Mouse (Mus musculus): ENCODE results near the gene Ier2. TPM values are rescaled to one million over a fixed set of nuclear protein-coding genes. Genes with fewer than 3 reads are reported as not detected.
"Not testable (repeated sequence)": the region's sequence is repeated elsewhere in the genome, so short reads cannot be mapped to it uniquely, and the experiment has no call there.

Gene Ier2
- total RNA-seq, 2 experiments from 2014 or later = 20.7 to 24.6 TPM

DNA sequence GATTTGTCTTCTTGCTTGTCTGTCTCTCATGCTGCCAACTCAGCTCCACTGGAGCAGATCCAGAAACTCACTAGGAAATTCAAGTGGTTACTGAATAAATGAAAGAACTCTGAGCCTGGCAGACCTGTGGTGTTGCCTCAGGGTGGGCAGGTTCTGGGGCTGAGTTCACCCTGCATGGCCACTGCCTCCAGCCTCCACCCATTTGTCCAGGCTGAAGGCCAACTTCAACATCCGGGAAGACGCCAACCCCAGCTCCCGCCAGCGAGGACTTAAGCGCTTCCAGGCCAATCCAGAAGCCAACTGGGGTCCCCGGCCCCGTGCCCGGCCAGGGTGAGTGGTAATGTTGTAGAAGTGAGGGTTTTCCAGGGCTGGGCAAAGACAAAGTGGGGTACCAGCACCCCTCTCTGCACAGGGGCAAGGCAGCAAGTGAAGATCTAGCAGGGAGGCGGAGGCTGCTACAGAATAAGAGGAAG is 36.3 kb upstream of the Ier2 start:
- no peak for DNase-seq (ENCODE audit: low spot score in 2 of 2)

DNA sequence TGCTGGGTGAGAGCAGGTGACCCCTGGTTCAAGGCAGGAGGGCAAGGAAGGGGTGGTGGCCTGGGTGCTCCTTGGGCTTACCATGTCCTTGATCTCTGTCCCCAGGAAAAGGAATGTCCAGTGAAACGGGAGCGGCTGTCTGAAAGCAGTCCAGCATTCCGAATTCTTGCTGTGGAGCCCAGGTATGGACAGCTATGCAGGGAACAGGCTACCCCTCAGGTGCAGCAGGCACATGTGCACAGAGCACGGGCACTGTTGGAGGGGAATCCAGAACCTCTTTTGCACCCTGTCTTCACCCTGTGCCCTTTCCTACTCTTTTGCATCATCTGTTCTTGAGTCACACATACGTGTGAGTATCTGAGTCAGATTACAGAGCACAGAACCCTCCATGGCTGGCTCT is 35.6 kb upstream of the Ier2 start:
- DNase-seq (ENCODE audit: low spot score in 2 of 2) = no peak

DNA sequence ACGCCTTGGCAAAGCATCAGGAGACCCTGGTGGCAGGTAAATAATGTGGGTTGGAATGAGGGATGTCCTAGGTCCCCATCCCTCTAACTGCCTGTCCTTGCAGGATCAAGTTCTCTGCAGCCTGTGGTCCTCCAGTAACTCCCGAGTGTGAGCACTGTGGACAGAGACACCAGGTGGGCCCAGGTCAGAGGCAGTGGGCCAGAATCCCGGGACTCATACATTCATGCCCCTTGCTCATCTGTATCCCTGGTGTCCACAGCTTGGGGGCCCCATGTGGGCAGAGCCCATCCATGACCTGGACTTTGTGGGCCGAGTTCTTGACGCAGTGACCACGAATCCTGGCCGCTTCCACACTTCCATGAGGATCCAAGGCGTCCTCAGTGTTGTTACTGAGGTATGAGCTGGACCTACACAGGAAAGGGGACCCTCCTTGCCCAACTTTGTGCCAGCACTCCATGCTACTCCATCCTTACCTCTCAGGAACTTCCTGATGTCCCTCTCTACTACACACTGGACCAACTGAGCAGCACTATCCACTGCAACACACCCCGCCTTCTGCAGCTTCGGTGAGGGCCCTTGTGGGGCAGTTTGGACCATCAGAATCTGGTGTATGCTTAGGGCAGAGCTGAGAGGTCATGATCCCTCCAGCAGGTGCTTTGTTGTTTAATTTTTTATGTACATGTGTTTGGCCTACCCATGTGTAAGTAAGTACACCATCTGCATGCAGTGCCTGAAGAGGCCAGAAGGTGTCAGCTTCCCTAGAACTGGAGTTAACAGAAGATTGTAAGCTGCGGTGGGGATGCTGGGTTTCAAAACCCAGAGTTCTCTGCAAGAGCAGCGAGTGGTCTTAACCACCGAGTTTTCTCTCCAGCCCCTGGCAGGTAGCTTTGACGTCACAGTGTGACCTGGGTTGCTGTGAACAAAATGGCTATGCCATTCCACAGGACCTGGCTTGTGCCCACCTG is 34.8 kb upstream of the Ier2 start:
- DNase-seq (ENCODE audit: low spot score in 2 of 2) = no peak

DNA sequence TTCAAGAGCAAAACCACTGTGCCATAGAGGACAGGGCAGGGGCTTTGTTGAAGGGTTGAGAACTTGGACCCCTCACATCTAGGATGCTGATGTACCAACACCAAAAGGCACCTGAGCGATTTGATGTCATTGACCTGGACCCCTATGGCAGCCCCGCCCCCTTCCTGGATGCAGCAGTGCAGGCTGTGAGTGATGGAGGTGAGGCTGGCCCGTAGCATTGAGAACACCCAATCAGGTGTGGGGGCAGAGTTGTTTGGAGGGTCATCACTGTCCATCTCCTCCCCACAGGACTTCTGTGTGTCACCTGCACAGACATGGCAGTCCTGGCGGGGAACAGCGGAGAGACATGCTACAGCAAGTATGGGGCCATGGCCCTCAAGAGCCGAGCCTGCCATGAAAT is 32.5 kb upstream of the Ier2 start:
- DNase-seq (ENCODE audit: low spot score in 2 of 2) = no peak

DNA sequence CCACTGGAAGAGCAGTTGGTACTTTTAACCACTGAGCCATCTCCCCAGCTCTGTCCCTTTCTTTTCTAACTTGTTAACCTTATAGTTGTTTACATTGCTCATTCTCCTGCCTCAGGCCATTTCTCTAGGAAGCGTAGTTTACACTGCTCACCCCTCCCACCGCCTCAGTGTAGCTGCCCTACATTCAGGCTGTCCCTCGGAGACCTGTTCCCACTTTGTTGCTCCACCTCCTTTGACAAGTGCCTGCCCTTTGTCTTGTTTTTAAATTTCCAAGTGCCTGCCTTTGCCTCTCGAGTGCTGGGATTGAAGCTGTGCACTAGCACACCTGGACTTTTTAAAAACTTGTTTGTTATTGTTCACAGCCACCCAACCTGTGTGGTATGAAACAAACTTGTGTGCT is 30.7 kb upstream of the Ier2 start:
- no peak for DNase-seq (ENCODE audit: low spot score in 2 of 2)

DNA sequence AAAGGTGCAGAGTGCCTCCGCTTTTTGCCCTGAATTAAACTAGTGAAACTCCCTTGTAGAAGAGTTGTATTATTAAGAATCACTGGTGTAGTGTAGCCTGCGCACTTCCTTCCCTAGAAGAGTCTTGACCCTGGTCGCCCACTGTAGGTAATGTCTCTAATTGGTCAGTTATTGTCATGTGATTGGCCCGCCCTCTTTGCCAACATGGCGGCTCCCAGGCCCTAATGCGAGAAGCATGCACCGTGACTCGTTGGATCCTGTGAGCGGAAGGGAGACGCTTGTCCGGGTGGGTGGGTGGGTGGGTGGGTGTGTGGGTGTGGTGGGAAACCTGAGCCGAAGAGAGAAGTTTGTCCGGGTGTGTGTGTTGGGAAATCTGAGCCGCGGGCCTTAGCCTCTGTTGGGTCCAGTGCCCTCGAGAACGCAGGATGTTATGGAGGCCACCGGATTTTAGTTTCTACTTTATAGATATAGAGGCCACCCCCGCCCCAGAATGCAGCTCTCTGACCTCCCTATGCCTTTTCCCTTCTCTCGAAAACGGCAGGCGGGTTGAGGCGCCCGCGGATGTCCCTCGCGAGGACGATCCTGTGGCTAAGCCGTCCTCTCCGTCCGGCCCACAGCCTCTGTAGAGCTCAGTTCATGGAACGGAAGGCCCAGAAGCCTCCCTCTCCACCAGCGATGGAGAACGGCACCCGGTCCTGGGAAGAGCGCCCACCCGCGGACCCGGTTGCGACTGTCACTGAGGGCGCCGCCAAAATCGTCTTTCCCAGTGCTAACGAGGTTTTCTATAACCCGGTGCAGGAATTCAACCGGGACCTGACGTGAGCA is 26.7 kb upstream of the Ier2 start:
- peak; percentile 85 to 92 for DNase-seq (ENCODE audit: low spot score in 2 of 2)

DNA sequence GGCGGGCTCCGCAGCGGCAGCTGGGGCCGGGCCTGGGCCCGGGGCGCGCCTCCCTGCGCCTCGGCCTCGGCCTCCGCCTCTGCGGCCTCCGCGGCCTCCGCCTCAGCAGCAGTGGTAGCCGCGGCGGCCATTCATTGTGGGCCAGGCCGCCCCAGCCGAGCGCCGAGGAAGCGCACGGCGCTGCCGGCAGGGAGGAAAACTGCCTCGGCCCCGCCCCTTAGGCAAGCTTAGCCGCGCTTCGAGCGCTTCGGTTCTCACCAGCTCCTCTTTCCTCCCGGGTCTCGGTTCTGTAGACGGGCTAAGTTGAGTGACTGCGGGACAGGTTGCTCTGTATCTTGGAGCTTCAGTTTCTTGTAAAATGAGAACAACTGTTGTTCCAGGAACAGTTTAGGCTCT is 25.1 kb upstream of the Ier2 start, which contains the start of gene Nacc1:
Gene Nacc1, minus strand, starts transcription at position 158 of the 396 bp plus-strand sequence.
- DNase-seq (ENCODE audit: low spot score in 2 of 2) = peak; percentile 81 to 88

DNA sequence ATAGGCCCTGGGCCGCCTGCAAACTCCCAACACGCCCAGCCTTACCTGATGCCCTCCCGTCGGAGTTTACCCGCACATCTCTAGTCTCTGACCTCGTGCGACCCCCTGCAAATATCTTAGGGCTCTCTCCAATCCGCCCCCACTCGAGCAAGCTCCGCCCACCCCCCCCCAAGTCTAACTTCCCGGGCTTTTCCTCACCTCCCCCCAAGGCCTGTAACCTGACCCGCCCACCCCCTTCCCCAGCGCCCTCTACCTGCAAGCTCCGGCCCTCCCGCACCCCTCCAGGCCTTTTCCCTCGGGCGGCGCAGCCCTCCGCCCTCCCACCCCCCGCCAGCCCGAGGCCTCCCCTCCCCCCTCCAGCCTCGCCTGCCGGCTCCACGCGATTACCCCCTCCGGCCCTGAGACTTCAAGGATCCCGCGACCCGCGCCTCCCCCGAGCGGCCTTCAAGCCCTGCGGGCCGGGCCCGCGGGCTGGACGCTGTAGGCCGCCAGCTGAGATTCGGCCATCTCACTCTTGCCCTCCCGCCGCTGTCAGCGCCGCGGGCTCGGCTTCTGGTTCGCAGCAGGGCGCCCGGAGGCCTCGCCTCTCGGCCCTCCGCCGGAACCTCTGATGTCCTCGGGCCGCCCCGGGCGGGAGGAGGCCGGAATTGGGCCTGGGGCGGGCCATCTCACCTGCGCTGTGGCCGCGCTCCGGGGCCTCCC is 24.5 kb upstream of the Ier2 start:
- DNase-seq (ENCODE audit: low spot score in 2 of 2) = no peak

DNA sequence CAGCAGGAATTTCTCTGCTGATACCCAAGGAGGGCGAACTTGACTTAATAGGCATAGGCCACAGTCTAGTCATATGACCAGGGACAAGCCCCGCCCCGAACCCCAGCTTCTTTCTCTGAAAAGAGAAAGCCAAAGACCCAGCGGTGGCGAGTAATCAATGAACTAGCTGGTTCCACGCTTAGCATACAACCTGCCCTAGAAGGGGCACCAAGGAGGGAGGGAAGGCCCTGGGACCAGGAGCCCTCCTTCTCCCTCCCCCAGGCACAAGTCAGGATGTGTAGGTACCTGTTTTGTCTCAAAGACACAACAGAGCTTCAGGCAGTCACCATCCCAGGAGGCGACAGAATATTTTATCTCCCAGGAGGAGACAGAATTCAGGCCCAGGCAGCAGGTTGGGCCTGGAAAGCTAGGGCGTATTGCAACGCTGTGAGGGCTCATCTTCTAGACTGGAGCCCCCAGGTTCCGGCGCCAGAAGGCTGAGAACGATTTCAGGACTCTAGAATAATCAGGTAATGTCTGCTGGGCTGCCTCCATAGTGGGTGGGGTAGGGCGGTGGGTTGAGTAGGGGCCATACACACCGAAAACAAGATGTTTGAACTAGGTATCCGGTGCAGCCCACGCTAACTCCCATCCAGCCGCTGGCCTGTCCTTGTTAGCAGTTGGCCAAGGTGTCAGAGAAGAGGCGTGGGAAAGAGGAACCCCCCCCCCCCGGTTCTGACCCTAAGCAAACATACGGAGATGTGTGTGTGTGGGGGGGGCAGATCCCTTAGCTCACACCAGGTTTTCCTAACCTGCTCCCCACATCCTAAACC is 23.7 kb upstream of the Ier2 start, which contains the start of gene Trmt1:
Gene Trmt1, plus strand, starts transcription at position 117 of the 812 bp plus-strand sequence.
- DNase-seq (ENCODE audit: low spot score in 2 of 2) = peak in 1 of 2 experiments; percentile 35

DNA sequence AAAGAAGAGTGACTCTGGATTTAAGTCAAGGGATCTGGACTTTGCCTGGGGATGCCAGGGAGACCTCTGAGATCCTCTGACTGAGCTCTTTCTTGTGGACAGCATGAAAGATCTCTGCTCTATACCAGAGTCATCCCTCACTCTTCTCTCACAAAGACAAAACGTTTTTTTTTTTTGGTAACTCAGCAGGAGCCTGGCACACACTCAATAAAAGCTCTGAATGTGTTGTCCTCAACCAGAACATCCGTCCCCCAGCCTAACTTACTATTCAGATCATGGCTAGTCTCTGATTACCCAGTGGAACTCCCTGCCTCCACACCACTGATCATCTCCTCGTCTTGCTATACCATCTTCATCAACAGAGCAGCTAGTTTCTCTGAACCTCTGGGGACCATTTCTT is 21.9 kb upstream of the Ier2 start:
- no peak for DNase-seq (ENCODE audit: low spot score in 2 of 2)

DNA sequence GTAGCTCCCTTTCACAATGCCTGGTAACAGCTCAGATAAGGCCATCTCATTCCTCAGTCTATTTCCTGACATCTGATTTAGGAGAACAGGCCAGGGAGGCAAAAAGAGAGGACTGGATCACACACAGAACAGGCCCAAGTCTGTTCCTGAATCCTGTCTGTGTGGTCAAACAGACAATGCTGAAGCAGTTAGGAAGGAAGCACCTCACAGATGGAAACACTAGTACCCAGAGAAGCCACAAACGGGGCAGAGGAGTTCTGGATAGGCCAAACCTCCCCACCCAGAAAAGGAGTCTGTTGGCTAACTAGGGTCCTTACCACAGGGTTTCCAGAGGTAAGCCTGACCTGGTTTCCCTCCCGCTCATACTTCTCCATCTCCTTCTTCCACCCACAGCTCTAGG is 19.6 kb upstream of the Ier2 start:
- DNase-seq (ENCODE audit: low spot score in 2 of 2) = no peak

DNA sequence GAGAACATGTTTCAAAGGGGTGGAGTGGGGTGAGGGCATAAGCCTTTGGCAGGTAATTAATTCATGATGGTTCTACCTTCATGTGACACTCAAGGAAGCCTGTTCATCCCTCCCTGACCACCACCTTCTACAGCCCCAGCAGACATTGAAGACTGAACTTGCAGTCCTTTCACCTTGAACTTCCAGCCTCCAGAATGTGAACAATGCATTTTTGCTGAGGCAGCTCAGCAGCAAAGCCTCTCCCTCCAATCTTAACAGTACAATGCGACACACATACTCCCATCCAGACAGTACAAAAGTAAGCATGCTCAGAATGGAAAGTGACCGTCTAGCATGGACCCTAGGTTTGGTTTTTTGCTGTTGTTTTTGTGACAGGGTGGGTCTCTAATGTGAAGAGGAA is 18.8 kb upstream of the Ier2 start:
- DNase-seq (ENCODE audit: low spot score in 2 of 2) = no peak

DNA sequence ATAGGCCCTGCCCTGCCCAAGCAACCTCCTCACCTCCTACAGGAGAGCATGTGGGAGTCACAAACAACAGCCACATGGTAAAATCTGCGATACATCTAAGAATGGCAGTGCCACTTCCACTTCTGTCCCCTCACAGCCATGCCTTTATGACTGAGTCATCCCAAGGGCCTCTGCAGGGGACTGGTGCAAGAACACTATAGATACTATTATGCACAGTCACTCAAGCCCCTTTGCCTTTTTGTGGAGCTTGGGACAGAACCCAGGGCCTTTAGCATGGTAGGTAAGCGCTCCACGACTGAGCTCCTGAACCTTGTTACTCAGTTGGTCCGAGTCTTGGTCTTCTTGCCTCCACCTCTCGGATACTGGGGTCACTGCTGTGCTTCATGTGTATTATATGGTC is 14.7 kb upstream of the Ier2 start:
- DNase-seq (ENCODE audit: low spot score in 2 of 2) = no peak

DNA sequence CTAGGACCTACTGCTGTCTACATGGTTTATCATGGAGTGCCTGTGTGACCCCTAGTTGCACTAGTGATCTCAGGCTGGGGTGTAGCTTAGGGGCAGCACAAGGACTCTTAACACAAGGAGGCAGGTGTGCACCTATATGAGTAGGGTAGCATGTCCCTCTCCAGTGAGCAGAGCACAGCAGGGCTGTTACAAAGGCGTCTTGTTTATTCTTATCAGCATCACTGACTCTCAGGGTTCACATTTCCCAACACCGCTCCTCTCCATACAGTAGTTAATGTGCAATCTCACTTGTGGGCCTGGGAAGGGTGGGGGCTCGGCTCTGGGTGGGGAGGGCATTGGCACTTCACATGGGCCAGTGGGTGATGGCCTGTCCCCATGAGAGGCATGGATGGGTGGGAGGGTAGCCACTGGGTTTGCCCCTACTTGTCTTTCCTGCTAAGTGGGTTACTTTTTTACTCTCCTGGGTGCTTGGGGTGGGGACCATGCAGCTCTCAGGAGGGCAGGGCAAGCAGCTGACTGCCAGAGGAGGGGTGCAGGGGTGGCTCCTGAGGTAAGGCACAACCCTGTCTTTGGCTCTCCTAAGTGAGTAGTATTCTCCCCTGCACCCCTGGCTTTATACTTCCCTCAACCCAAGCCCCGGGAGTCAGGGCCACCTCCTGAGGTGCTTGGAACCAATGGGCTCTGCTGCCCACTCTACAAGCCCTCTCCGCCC is 7.8 kb upstream of the Ier2 start:
- not testable (repeated sequence) for DNase-seq (ENCODE audit: low spot score in 2 of 2)

DNA sequence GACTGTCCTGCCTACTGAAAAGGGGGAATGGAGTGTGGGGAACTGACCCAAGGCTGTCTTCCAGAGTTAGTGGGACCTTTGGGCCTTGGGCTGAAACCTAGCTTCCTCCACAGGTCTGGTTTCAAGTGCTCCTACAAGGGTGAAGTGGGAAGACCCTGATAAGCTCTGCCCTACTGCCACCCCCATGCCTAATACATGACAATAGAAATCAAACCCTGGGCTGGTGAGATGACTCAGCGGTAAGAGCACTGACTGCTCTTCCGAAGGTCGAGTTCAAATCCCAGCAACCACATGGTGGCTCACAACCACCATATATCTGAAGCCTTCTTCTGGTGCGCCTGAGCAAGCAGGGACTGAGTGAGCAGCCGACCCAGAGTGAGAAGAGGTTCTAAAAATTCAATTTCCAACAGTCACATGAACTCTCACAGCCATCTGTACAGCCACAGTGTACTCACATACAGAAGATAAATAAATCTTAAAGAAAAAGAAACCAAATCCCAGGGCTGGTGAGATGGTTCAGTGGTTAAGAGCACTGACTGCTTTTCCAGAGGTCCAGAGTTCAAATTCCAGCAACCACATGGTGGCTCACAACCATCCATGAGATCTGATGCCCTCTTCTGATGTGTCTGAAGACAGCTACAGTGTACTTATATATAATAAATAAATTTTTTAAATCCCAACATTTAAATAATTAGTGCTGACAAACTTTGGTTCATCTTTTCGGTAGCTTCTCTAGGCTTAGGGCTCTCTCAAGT is 6.3 kb upstream of the Ier2 start:
- DNase-seq (ENCODE audit: low spot score in 2 of 2) = no peak

DNA sequence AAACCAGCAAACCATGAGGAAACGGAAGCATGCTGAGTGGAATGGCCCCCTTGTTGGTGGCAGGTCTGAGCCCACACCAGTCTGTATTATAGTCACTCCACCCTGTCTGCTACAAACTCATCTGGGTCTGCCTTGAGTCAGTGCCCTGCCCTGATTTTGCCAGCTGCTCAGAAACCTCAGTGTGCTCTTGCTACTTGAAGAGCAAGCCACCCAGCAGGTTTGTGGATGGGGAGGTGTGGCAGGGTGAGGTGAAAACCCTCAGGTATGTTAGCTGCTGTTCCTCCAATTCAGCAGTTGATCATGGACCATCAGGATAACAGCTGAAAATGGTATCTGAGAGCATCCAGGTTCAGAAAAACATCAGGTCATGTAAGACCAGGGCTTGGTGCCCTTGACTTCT is 5.4 kb upstream of the Ier2 start:
- DNase-seq (ENCODE audit: low spot score in 2 of 2) = no peak

DNA sequence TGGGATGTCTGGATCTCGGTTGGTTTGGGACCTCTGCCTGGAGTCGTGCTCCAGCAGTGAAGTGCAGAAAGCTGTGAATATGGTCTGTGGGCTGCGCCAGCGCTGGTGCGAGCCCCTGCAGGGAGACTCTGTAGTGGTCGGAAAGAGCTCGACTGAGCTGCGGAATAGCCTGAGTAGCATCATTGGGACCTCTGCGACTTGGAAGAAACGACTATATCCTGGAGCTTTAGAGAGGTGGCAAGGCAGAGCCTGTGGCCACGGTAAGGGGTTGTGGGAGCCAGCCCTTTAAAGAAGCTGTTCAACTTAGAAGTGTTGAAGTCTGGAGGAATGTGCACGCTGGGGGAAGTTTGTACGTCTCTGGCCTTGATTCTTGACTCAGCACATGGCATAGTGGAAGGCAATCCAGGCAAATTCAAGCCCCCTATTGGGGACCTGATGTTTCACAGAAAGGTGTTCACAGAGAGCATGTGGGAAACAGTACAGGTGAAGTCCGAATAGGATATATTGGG is 2.8 kb upstream of the Ier2 start:
- no peak for DNase-seq (ENCODE audit: low spot score in 2 of 2)

DNA sequence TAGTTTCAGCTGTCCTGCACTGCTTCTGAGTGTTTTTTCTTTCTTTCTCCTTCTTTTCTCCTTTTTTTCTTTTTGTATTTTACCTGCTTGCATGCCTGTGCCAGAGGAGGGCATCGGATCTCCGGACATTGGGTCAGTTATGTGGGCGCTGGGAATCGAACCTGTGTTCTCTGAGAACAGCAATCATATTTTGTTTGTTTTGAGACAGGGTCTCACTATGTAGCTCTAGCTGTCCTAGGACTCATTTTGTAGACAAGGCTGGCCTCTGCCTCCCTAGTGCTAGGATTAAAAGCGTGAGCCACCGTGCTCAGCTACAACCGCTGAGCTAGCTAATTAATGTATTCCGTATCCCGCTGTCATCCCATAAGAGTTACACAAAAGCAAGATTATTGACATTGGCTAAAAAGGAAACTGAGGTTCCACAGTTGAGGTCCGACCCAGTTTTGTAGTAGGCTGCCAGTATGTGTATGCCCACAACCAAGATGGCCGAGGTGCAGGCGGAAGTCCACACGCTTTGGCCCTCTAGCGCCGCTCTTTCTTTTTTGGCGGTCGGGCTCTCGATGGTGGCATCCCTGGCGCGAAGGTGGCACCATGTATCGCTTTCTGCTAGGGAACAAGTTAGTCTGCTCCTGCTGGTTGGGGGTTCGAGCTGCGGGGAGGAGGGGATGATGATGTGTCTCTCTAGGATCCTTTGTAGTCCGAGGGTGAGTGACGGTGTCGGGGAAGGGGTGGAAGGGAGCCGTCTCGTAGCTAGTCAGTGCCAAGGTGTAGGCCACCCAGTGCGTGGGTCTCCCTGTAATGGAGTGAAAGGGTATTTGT is 2.1 kb upstream of the Ier2 start:
- peak; percentile 62 to 67 for DNase-seq (ENCODE audit: low spot score in 2 of 2)
